In genomic region chr1:172513525-172514212, GRCm38 (mm10) we compare ENCODE assay signal across 7 mouse cellular contexts. TPM values are rescaled to one million over a fixed set of nuclear protein-coding genes. Genes with fewer than 3 reads are reported as not detected.
DNase-seq lines count a peak whose midpoint lies in the region; ATAC-seq and TF ChIP-seq lines count a peak whose summit lies in the region.

No protein-coding gene starts in this region.

- no peaks in the 10 kb centered on the region for H3K27me3 ChIP-seq in G1E (ENCODE audit: insufficient read depth, low read length)
- no peaks in the 10 kb centered on the region for H3K27me3 ChIP-seq in kidney, adult 2 months (replicated peaks; ENCODE audit: control insufficient read depth, insufficient read depth, low read length)
- no peaks in the 10 kb centered on the region for H3K27me3 ChIP-seq in lung, postnatal 0 days (replicated peaks; ENCODE audit: insufficient read depth, low read length)
- no peaks in the 10 kb centered on the region for H3K27me3 ChIP-seq in stomach, embryonic 15.5 days (replicated peaks)

- peak; percentile 76 for DNase-seq in G1E (ENCODE audit: low spot score)
- peak; percentile 99 for DNase-seq in heart, adult 11 months
- DNase-seq in kidney, adult 2 months: peak; percentile 66
- peak; percentile 95 for DNase-seq in lung, postnatal 0 days (ENCODE audit: low spot score)
- no peak for DNase-seq in frontal cortex, postnatal 14 days (ENCODE audit: low spot score in 2 of 2)

- WGBS in kidney, adult 2 months: 61% methylated on average over 17 of the region's 17 CpGs
- 22% methylated on average over 17 of the region's 17 CpGs for WGBS in lung, postnatal 0 days
- 59% methylated on average over 17 of the region's 17 CpGs for WGBS in stomach, embryonic 15.5 days

- H3K4me3 ChIP-seq in G1E (ENCODE audit: low read depth, low read length): peak overlapping the region; percentile 58; the same call in 1 of the 2 replicates
- no peak overlapping the region for H3K4me3 ChIP-seq in kidney, adult 2 months (ENCODE audit: insufficient read depth, low read depth, low read length)
- no peak overlapping the region for H3K4me3 ChIP-seq in lung, postnatal 0 days (ENCODE audit: low read depth, low read length)
- no peak overlapping the region for H3K4me3 ChIP-seq in stomach, embryonic 15.5 days (replicated peaks)

- H3K36me3 ChIP-seq in G1E (replicated peaks): peaks cover 11% of the 10 kb centered on the region
- no peaks in the 10 kb centered on the region for H3K36me3 ChIP-seq in kidney, adult 2 months (ENCODE audit: control insufficient read depth, insufficient read depth, low read length)
- peaks cover 3% of the 10 kb centered on the region; the same call in 1 of the 2 replicates for H3K36me3 ChIP-seq in lung, postnatal 0 days (ENCODE audit: insufficient read depth, low read length)
- no peaks in the 10 kb centered on the region for H3K36me3 ChIP-seq in stomach, embryonic 15.5 days

- peak overlapping the region; percentile 36 for H3K4me2 ChIP-seq in lung, postnatal 0 days (replicated peaks; ENCODE audit: low read depth, low read length)
- peak overlapping the region; percentile 8; the same call in 1 of the 2 replicates for H3K4me2 ChIP-seq in stomach, embryonic 15.5 days

- peaks cover 49% of the 10 kb centered on the region for H3K4me1 ChIP-seq in G1E (ENCODE audit: insufficient read depth, low read depth, low read length)
- H3K4me1 ChIP-seq in kidney, adult 2 months (ENCODE audit: control insufficient read depth, insufficient read depth, low read length): peaks cover 24% of the 10 kb centered on the region
- peaks cover 26% of the 10 kb centered on the region for H3K4me1 ChIP-seq in lung, postnatal 0 days (ENCODE audit: insufficient read depth, low read depth, low read length)
- H3K4me1 ChIP-seq in stomach, embryonic 15.5 days: peaks cover 25% of the 10 kb centered on the region

- no peak for TF ChIP-seq CTCF in G1E (IDR thresholded peaks at IDR 0.05; ENCODE audit: low read depth, low read length)
- no peak for TF ChIP-seq CTCF in kidney, adult 2 months (conservative IDR thresholded peaks at IDR 0.05; ENCODE audit: insufficient read depth, insufficient read length, low read depth, low read length)
- TF ChIP-seq CTCF in lung, postnatal 0 days (IDR thresholded peaks at IDR 0.05): no peak

- H3K9me3 ChIP-seq in G1E (replicated peaks): peaks cover 5% of the 10 kb centered on the region
- peaks cover 5% of the 10 kb centered on the region; the same call in 1 of the 2 replicates for H3K9me3 ChIP-seq in lung, postnatal 0 days (ENCODE audit: low read length)
- H3K9me3 ChIP-seq in stomach, embryonic 15.5 days: no peaks in the 10 kb centered on the region

- peak overlapping the region; percentile 87 for H3K27ac ChIP-seq in kidney, adult 2 months (ENCODE audit: insufficient read depth, low read depth, low read length)
- H3K27ac ChIP-seq in lung, postnatal 0 days (ENCODE audit: low read length): peak overlapping the region; percentile 79
- H3K27ac ChIP-seq in stomach, embryonic 15.5 days: peak overlapping the region; percentile 33

- peak; percentile 87 for ATAC-seq in CD4-positive, CD25-positive, alpha-beta regulatory T cell, adult 4 months
- peak; percentile 77 for ATAC-seq in G1E (ENCODE audit: extremely low read depth, insufficient number of reproducible peaks, low FRiP score, poor library complexity, severe bottlenecking)
- peak; percentile 84 for ATAC-seq in lung, postnatal 0 days
- peak; percentile 57; the same call in 1 of the 2 replicates for ATAC-seq in stomach, embryonic 15.5 days (ENCODE audit: insufficient read depth, low FRiP score, low read depth)

- TF ChIP-seq EP300 in lung, postnatal 0 days (IDR thresholded peaks at IDR 0.05): peak; percentile 54; the same call in 1 of the 2 replicates

- no peak for TF ChIP-seq POLR2A in kidney, adult 2 months (IDR thresholded peaks at IDR 0.05; ENCODE audit: low read depth, low read length)

- no peak overlapping the region for H3K9ac ChIP-seq in lung, postnatal 0 days (replicated peaks; ENCODE audit: low read depth)
- no peak overlapping the region for H3K9ac ChIP-seq in stomach, embryonic 15.5 days

RNA-seq across cellular contexts. Expression of gene Cfap45, which starts 6.9 kb away (rescaled TPM):
- polyA plus RNA-seq in CD4-positive, CD25-positive, alpha-beta regulatory T cell, adult 4 months (2017; shearing (Covaris generic)): under 1 TPM in 1 of 2 experiments, not detected in 1; 0.69 TPM
- total RNA-seq in G1E (2014; fragmentation: Nextera tagmentation) (4.6 TPM in 1 of 2 replicates, not detected in the other), G1E (2017) (0.12 and 0.33 TPM in 2 replicates)
- not detected in 2 replicates for polyA plus RNA-seq in G1E (2012)
- 0.33 and 0.79 TPM in 2 replicates for polyA plus RNA-seq in kidney, adult 2 months (2012; rRNA removed)
- 12.2 and 13.1 TPM in 2 replicates for polyA plus RNA-seq in lung, postnatal 0 days (2015; fragmentation: Nextera tagmentation; extraction: Ambion mirVana)
- polyA plus RNA-seq in stomach, embryonic 15.5 days (2015; fragmentation: Nextera tagmentation; extraction: Ambion mirVana): 2.4 TPM in 2 replicates

RNA-seq across cellular contexts. Expression of gene Tagln2, which starts 13.8 kb away (rescaled TPM):
- polyA plus RNA-seq in CD4-positive, CD25-positive, alpha-beta regulatory T cell, adult 4 months (2017; shearing (Covaris generic)): 100 to 1,000 TPM; 226 to 278 TPM
- total RNA-seq in G1E (2014; fragmentation: Nextera tagmentation): 1,068 and 1,186 TPM in 2 replicates
- total RNA-seq in G1E (2017): 618 and 679 TPM in 2 replicates
- 1,022 and 1,501 TPM in 2 replicates for polyA plus RNA-seq in G1E (2012)
- 202 and 286 TPM in 2 replicates for polyA plus RNA-seq in kidney, adult 2 months (2012; rRNA removed)
- polyA plus RNA-seq in lung, postnatal 0 days (2015; fragmentation: Nextera tagmentation; extraction: Ambion mirVana): 739 and 823 TPM in 2 replicates
- 341 and 366 TPM in 2 replicates for polyA plus RNA-seq in stomach, embryonic 15.5 days (2015; fragmentation: Nextera tagmentation; extraction: Ambion mirVana)

RNA-seq across cellular contexts. Expression of gene Igsf9, which starts 32.1 kb away (rescaled TPM):
- polyA plus RNA-seq in CD4-positive, CD25-positive, alpha-beta regulatory T cell, adult 4 months (2017; shearing (Covaris generic)): 1 to 10 TPM in 1 of 2 experiments, not detected in 1; 1.1 TPM
- total RNA-seq in G1E (2014; fragmentation: Nextera tagmentation): not detected in 2 replicates
- 0.12 and 0.38 TPM in 2 replicates for total RNA-seq in G1E (2017)
- polyA plus RNA-seq in G1E (2012): not detected in 2 replicates
- 15.4 and 20.7 TPM in 2 replicates for polyA plus RNA-seq in kidney, adult 2 months (2012; rRNA removed)
- 1.1 and 1.3 TPM in 2 replicates for polyA plus RNA-seq in lung, postnatal 0 days (2015; fragmentation: Nextera tagmentation; extraction: Ambion mirVana)
- 49.0 and 50.1 TPM in 2 replicates for polyA plus RNA-seq in stomach, embryonic 15.5 days (2015; fragmentation: Nextera tagmentation; extraction: Ambion mirVana)

RNA-seq across cellular contexts. Expression of gene Slamf9, which starts 38.5 kb away (rescaled TPM):
- polyA plus RNA-seq in CD4-positive, CD25-positive, alpha-beta regulatory T cell, adult 4 months (2017; shearing (Covaris generic)): not detected
- not detected in 2 replicates for total RNA-seq in G1E (2014; fragmentation: Nextera tagmentation)
- not detected in 2 replicates for total RNA-seq in G1E (2017)
- polyA plus RNA-seq in G1E (2012): not detected in 2 replicates
- 19.2 and 20.2 TPM in 2 replicates for polyA plus RNA-seq in kidney, adult 2 months (2012; rRNA removed)
- 4.7 and 5.3 TPM in 2 replicates for polyA plus RNA-seq in lung, postnatal 0 days (2015; fragmentation: Nextera tagmentation; extraction: Ambion mirVana)
- 0.79 and 1.0 TPM in 2 replicates for polyA plus RNA-seq in stomach, embryonic 15.5 days (2015; fragmentation: Nextera tagmentation; extraction: Ambion mirVana)

RNA-seq across cellular contexts. Expression of gene Vsig8, which starts 42.1 kb away (rescaled TPM):
- polyA plus RNA-seq in CD4-positive, CD25-positive, alpha-beta regulatory T cell, adult 4 months (2017; shearing (Covaris generic)): not detected
- not detected in 2 replicates for total RNA-seq in G1E (2014; fragmentation: Nextera tagmentation)
- not detected in 2 replicates for total RNA-seq in G1E (2017)
- polyA plus RNA-seq in G1E (2012): not detected in 2 replicates
- polyA plus RNA-seq in kidney, adult 2 months (2012; rRNA removed): 0.38 and 0.41 TPM in 2 replicates
- 0.39 and 0.44 TPM in 2 replicates for polyA plus RNA-seq in lung, postnatal 0 days (2015; fragmentation: Nextera tagmentation; extraction: Ambion mirVana)
- 0.46 and 1.8 TPM in 2 replicates for polyA plus RNA-seq in stomach, embryonic 15.5 days (2015; fragmentation: Nextera tagmentation; extraction: Ambion mirVana)

Comparison
In these comparisons a context has a peak if more than half of its experiments do, and no peak if none do; other contexts are left out.
1. DNase-seq: peak in G1E (single experiment), heart, adult 11 months (single experiment), kidney, adult 2 months (single experiment) and lung, postnatal 0 days (single experiment); none in frontal cortex, postnatal 14 days (0 of 2).
2. H3K27ac ChIP-seq: peak in every context shown above with its lines; median percentile 87 in kidney, adult 2 months; 79 in lung, postnatal 0 days; 33 in stomach, embryonic 15.5 days.
3. Peak in every context shown above with its lines, with median percentiles within 50 percentile points of each other: ATAC-seq.